Mouse (Mus musculus) liver, embryonic 16.5 days (tissue): ENCODE results near the gene Pdpr. TPM values are rescaled to one million over a fixed set of nuclear protein-coding genes. Genes with fewer than 3 reads are reported as not detected.

ENCODE experiments used
- polyA plus RNA-seq: library from polyadenylated mRNA; unstranded; fragments of >200 nt; fragmentation: Nextera tagmentation; extraction: Ambion mirVana; gene quantifications from 2 replicates; pipeline ENCODE4 v1.2.1, GENCODE M21; 2015

The Pdpr gene
- polyA plus RNA-seq, 1 experiment from 2014 or later = 2.9 TPM

Other genes with a start within 250 kb of the Pdpr start
- 28.4 and 29.7 TPM in 2 replicates for gene Cog4, start 248.0 kb upstream of the Pdpr start, polyA plus RNA-seq
- gene Sf3b3, start 247.8 kb upstream of the Pdpr start, polyA plus RNA-seq = 56.5 and 58.4 TPM in 2 replicates
- 2.7 and 2.9 TPM in 2 replicates for gene Fuk, start 192.1 kb upstream of the Pdpr start, polyA plus RNA-seq
- 21.0 and 23.7 TPM in 2 replicates for gene St3gal2, start 174.7 kb upstream of the Pdpr start, polyA plus RNA-seq
- 8.5 and 8.8 TPM in 2 replicates for gene Ddx19a, start 96.8 kb upstream of the Pdpr start, polyA plus RNA-seq
- 2.6 and 2.7 TPM in 2 replicates for gene Ddx19b, start 62.9 kb upstream of the Pdpr start, polyA plus RNA-seq
- 49.9 and 51.8 TPM in 2 replicates for gene Aars, start 61.5 kb upstream of the Pdpr start, polyA plus RNA-seq
- not detected in 2 replicates for gene Exosc6, start 38.3 kb upstream of the Pdpr start, polyA plus RNA-seq
- not detected in 2 replicates for gene Clec18a, start 2.2 kb upstream of the Pdpr start, polyA plus RNA-seq
- 14.6 and 17.4 TPM in 2 replicates for gene Glg1, start 164.6 kb downstream of the Pdpr start, polyA plus RNA-seq
- 44.6 and 48.2 TPM in 2 replicates for gene Rfwd3, start 205.6 kb downstream of the Pdpr start, polyA plus RNA-seq
- gene Mlkl, start 243.5 kb downstream of the Pdpr start, polyA plus RNA-seq = 2.8 and 3.3 TPM in 2 replicates